Mouse (Mus musculus): ENCODE data around the gene Ror2.
"Not testable (repeated sequence)": the region's sequence is repeated elsewhere in the genome, so short reads cannot be mapped to it uniquely, and the experiment has no call there.

Ror2 gene

DNA sequence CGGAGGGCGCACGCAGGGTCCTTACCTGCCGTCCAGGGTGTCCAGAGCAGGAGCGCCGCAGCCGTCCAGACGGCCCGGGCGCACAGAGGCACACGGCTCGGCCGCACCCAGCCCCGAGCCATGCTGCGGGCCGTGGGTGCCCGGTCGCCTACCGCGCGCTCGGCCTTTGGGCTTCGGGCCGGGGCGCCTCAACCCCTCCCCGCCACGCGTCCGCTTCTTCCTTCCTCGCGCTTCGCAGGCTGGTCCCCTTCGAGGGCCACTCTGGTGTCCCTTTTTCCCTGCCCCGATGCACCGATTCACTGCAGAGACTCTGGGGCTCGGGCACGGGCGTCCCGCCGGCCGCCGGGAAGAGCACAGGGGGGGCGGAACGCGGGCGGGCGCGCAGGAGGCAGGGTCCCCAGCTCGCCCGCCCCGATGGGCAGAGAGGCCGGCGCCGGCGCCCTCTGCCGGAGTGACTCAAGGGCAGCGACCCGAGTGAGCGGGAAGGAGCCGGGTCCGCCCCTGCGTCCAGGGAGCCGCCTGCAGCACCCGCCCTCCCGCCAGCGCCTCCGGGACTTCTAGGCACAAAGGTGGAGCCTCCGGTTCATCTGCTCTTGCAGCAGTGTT, at the start of gene Ror2:
Gene Ror2, minus strand, starts transcription at position 369 of the 606 bp plus-strand sequence.
- peak; percentile 89 for DNase-seq (ENCODE audit: extremely low spot score, low spot score)

DNA sequence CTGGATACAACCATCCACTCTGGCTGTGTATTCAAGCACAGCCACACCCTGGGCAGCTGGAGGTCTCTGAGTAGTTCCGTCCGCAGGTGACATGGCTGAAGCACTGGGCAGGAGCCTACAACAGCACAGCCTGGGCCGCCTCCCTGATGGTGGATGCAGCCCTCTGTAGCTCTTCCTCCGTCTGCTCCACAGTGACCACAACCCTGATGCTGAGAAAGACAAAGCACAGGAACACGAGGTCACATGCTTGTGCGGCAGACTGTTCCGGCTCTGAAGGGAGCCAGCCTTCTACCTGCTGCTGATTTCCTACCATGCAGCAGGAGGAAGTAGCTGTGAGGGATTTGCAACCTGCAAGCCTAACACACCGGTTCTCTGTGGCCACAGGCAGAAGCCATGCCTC, 47.8 kb upstream of the Ror2 start:
- DNase-seq (ENCODE audit: extremely low spot score, low spot score): no peak

DNA sequence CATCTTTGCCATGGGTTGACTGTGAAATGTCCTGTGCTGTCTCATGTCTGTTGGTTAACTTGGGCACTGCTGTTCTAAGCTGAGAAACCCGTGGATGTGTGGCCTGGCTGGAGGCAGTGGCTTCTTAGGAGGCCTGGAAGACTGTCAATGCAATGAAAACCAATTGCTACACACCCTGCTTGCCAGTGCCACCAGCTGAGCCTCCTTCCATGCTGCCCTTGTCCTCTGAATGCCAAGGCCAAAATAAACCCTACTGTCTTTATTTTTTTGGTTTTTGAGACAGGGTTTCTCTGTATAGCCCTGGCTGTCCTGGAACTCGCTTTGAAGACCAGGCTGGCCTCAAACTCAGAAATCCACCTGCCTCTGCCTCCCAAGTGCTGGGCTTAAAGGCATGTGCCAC, 44.3 kb upstream of the Ror2 start:
- no peak for DNase-seq (ENCODE audit: extremely low spot score, low spot score)

DNA sequence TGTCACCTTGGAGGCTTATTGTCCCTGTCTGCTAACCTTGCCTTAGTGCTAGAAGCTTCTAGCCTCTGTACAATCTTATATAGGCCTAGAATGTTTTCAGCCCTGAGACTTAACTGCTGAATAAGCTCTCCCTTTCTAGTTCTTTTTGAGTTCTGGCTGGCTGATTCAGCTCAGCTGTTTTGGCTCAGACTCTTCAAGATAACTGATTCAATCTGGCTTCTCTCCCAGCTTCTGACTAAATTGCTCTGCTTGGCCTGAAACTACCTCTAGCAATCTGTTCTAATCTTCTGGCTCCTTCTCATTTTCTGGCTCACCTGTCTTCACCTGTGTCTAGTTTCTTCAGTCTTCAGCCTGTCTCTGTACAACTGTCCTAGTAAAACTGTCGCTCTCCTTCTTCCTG, 39.6 kb upstream of the Ror2 start:
- no peak for DNase-seq (ENCODE audit: extremely low spot score, low spot score)

DNA sequence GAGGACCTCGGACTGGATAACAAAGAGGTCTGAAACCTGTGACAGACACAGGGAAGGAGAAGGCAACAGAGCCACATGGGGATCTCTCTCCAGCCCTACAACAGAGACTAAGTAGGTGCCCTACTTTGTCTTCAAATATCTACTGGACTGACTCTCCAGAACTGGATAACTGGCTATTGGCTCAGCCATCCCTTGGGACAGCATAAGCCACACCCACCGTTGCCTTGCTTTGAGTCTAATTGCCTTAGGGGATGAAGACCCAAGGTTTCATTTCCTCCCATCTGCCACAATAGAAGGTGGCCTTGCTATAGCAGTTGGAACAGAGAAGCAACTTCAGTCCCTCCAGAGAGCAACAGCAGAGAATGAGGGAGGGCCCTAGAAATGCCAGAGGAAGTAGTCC, 37.7 kb upstream of the Ror2 start:
- no peak for DNase-seq (ENCODE audit: extremely low spot score, low spot score)

DNA sequence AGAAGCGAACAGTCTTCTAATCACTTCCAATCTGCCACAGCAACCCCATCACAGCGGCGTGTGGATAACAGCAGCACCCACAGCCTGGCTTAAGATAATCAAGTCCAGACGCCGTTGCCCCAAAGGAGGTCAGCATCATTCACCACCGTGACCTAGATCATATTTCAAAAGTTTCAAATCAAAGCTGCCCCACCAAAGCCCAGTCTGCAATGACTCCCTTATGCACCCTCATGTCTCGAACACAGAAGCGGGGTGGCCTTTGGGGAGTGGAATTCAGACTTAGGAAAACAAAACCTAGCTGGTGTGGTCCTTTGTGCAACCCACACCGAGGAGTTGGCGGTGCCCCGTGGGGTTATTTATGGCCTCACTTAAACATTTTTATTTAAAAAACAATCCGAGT, 35.0 kb upstream of the Ror2 start:
- DNase-seq (ENCODE audit: extremely low spot score, low spot score): peak; percentile 39

DNA sequence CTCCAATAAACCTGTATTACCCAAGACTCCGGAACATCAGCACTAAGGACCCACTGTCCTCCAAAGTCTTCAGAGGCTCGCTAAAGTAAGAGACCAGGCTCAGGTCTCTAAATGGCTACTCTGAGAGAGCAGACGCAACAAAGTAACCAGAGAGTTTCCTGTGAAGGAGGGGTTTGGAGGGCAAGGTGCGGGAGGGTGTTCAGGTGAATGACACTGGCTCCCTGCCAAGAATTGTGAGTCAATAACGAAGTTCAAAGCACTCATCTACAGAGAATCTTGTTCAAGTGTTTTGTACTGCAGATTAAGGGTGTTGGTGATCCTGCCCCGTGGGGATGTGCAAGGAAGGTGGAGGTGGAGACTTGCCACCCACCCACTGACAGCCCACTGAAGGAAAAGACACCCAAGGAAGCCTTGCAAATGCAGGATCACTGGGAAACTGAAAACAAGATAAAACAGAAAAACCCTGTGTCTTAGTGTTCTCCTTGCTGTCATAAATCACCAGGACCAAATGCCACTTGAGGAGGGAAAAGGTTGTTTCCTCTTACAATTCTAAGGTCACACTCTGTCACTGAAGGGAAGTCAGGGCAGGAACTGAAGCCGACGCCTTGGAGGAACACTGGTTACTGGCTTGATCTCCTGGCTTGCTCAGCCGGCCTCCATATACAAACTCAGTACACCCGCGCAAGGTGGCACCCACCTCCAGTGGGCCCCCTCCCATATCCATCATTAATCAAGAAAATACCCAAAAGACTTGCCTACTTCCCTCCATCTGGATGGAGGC, 30.8 kb upstream of the Ror2 start:
- no peak for DNase-seq (ENCODE audit: extremely low spot score, low spot score)

DNA sequence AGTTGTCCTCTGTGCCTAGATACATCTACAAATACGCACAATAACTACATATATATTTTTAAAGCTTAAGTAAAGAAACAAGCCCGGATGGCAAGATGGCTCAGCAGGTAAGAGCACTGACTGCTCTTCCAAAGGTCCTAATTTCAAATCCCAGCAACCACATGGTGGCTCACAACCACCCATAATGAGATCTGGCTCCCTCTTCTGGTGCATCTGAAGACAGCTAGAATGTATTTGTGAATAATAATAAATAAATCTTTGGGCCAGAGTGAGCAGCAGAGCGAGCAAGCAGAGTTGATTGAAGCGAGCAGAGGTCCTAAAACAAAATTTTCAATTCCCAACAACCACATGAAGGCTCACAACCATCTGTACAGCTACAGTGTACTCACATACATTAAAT, 29.8 kb upstream of the Ror2 start:
- not testable (repeated sequence) for DNase-seq (ENCODE audit: extremely low spot score, low spot score)

DNA sequence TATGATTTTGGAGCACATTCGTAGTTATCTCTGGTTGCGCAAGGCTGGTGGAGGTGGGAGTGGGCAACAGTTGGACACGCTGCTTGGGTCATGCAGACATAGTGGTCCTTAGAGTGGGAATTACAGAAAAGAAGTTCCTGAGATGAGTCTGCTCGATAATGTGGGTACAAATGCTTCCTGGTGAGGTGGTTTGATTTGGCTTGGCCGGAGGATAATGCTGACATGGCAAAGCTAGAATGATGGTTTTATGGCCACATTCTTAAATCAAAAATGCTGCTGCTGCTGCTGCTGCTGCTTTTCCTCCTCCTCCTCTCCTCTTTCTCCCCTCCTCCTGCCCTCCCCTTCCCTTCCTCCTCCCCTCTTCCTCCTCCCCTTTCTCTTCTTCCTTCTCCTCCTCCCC, 24.5 kb upstream of the Ror2 start:
- no peak for DNase-seq (ENCODE audit: extremely low spot score, low spot score)

DNA sequence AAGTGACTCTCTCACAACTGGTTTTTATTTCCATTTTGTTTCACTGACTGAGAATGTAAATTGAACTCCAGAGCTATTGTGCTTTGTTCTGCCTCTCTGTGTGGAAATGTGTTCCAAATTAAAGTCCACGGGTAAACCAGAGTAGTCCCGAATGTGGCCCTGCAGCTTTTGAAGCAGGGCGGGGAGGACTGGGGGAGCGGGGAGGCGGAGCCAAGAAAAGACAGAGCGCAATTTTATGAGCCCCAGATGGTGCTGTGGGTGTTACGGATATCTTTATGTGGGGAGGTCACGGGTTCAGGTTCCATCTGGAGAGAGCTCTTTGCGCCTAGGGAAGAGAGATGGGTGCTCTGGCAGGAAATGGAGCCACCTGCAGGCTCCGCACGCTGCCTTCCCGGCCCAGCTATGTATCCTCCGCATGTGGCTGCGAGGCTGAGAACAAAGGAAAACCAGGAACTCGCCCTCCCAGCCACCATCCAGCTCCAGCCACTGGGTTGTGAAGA, 23.8 kb upstream of the Ror2 start:
- peak; percentile 84 for DNase-seq (ENCODE audit: extremely low spot score, low spot score)

DNA sequence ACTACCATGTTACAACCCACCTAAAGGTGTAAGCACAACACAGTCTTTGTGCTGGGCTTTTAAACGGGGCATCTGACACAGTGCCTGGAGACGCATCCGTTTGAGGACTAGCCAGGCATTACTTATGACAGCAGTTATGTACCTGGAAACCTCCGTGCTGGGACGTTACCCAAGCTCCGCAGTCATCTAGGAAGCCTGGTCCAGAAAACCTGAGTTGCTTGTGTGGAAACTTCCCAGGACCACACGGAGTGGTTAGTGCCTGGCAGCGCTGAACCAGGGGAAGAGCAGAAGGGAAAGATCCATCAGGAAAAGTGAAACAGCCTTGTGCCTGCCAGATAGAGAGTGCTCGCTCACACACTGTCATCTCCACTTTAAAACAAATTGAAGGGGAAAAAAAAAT, 23.2 kb upstream of the Ror2 start:
- peak; percentile 58 for DNase-seq (ENCODE audit: extremely low spot score, low spot score)

DNA sequence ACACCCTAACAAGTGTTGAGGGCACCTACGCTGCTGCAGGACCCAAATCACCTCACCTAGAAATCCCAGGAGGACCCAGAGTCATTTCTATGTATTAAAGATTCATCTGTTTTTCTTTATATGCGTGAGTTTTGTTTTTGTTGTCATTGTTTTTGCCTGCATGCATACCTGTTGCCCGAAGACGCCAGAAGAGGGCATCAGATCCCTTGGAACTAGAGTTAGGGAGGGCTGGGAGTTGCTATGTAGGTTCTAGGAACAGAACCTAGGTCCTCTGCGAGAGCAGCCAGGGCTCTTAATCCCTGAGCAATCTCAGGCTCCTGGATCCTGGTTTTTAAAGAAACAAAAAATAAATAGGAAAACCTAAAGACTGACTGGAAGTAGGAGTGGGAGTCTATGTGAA, 20.9 kb upstream of the Ror2 start:
- DNase-seq (ENCODE audit: extremely low spot score, low spot score): no peak

DNA sequence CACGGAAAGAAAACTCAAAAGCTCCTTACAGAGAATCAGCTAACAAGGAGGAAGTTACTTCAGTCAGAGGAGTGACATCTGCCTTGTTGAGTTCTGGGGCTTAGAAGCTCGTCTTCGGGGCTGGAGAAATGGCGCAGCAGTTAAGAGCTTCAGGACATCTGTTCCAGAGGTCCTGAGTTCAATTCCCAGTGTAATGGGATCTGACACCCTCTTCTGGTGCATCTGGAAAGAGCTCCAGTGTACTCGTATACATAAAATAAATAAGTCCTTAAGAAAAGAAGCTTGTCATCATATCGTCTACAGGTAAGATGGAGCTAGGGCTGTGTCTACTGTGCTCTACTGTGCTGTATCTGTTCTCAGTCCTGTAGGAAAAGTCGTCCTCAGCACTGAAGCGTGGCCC, 19.3 kb upstream of the Ror2 start:
- DNase-seq (ENCODE audit: extremely low spot score, low spot score): no peak

DNA sequence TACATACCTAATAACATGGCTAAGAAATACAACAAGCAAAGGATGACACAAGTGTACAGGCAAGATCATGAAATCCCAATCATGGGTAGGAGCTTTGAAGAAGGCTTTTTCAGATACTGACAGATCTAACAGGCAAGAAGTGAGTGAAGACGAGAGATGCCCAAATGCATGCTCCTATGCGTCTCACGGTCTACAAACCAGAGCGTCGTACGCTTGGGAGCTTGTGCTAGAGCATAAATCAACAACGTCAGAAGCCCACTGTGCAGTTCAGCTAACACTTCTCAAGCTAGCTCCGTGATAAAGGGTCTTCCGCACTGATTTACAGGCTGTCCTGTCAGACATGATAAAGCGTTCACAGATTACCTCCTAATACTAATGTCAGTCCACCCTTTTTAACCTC, 16.8 kb upstream of the Ror2 start:
- DNase-seq (ENCODE audit: extremely low spot score, low spot score): no peak

DNA sequence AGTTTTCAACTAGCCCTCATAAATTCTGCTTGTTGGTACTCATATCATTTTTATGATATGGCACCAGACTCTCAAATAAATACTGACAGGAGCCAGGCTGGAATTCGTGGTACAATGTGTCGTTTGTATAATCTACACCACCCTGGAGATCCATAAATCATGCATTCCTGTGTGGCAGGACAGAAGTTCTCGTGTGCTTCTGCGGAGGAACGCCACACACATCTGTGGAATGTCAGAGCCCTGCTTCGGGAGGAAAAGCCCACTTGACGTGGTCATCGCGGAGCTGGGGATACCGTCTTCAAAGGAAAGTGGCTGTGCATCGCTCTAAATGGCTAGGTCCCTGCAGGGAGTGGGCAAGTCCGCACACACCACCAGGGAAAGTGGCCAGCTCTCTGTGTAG, 7.1 kb upstream of the Ror2 start:
- DNase-seq (ENCODE audit: extremely low spot score, low spot score): no peak

DNA sequence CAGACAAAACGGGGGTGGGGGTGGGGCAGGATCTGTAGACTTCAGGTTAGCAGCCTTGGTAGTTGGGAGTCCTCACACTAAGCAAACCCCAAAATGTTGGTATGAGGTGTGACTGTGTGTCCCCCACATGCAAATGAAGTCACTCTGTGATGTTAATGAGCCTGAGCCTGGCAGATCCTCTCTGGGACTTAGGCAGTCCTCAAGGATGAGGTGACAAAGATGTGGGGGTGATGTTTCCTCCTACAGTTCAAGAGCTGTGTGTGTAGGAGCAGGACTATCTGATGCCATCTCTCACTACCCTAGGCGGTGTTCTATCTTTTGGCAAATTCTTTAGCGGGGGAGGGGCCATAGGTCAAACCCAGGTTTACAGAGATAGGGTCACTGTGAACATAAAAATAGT, 6.3 kb upstream of the Ror2 start:
- no peak for DNase-seq (ENCODE audit: extremely low spot score, low spot score)

DNA sequence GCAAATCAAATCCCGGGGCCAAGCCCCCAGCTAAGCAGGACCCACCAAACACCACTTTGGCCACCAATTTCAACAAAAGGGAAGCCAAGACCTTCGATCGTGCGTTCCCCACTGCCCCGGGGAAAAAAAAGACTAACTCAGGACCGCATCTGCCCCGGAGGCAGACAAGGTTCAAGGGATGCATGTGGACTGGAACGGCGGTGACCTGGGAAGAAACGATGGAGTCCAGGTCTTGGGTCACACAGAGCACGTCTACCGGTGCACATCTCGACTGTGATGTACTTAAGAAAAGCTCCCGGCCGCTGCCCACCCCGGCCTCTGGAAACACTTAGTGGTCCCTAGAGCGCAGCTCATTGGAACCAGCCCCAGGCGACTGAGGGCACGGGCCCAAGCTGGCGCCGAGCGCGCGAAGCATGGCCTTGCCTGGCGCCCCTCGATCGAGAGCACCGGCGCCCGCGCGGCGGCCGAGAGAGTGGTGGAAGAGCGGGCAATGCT, 616 bp downstream of the Ror2 start:
- DNase-seq (ENCODE audit: extremely low spot score, low spot score): peak; percentile 77

DNA sequence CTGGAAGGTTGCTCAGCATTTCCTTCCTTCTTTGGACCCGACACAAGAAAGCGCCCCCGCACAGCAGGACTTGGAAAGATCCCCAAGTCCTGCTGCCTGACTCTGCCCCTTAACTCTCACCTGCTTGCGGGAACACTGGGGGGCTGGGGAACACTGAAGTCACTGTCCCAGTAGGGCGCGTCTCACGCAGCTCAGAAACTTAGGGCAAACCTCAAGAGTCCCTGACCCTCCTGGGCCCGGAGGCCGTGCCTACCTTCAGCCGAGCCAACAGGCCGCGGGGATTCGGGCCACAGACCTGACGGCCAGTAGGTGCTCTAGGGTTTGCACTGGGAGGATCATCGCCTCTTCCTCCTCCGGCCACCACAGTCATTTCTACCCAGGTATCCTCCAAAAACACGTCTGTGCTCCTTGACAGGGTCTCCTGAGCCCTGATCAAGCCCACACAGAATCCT, 1.2 kb downstream of the Ror2 start:
- DNase-seq (ENCODE audit: extremely low spot score, low spot score): peak; percentile 71

DNA sequence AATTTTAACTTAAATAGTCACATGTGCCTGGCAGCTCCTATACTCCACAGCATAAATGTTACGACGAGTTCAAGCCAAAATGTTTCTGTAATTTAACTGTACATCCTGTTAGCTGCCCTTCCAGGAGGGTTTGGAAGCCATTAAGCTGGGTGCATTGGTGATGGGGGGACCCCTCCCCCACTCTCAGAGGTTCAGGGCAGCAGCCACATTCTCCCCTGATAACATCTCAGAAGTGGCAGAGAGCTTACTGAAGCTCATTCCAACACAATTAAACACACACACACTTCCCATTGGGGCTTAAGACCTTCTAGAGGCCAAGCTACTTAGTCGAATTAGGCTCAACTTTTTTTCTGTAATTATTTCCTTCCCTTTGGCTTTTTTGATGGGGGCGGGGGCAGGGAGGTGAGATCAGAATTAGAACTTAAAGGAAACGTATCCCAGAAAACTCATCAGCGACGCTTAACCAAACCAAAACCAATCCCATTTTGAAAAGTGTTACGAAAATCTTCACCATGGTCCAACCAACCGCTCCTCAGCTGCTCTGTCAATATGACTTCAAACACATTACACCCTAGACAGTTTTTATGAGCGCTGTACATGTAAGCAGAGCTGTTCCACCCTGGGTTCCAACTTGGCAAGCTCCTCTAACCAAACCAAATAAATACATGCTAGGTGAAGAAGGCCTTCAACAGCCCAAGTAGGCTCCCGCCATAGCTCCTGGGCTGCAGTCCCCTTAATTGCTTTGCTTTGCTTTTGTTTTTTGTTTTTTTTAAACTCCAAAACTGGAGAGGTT, 4.1 kb downstream of the Ror2 start:
- no peak for DNase-seq (ENCODE audit: extremely low spot score, low spot score)

DNA sequence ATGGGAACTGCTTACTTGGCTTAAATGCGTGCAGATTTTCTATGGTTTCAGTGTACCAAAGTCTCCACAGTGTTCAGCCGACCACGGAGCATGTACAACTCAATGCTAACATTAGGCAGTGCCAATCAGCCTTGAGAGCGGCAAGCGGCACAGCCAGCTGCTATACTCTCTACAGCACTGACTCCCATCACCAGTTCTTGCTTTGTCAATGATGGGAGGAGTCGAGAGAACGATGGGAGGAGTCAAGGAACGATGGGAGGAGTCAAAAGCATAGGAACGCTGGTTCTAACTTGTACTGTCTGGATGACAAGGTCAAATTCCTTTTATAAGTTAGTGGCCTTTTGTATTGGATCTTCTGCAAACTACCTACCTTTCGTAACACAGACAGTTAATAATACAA, 7.0 kb downstream of the Ror2 start:
- DNase-seq (ENCODE audit: extremely low spot score, low spot score): no peak

DNA sequence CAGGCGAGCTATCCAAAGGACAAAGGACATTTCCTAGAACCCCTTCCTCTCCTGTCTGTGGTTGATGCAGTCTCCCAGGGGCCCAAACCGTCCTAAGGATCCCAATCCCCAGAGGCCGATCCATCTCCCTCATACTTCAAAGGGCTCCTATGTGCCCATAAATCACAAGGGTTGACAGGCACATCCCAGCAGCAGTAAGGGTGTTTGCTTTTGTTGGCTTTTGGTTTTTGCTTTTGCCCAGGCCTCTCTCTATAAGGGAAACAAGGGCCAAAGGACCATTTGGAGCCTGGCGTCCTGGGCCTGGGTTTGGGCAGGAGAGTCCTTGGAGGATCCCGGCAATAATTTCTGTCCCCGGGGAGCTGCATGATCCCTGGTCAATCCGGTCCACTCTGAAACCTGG, 9.5 kb downstream of the Ror2 start:
- DNase-seq (ENCODE audit: extremely low spot score, low spot score): peak; percentile 51

DNA sequence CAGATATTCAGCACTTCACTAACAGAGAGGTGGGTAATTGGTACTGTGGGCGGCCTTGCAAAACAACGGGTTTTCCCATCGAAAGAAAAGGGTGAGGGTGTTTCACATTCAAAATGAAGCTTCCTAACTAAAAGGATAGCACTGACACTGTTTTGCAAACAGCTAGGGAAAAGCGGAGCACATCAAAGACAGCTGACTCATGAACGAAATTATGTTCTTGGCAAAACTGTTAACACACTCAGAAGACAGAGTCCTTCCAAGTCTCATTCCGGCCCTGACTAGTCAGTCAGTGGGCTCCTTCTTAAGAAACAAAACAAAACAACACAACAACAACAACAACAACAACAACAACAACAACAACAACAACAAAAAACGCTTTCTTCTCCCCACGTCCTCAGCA, 10.1 kb downstream of the Ror2 start:
- DNase-seq (ENCODE audit: extremely low spot score, low spot score): no peak

All from neural tube, embryonic 10.5 days (tissue).